Mouse (Mus musculus) myocyte (in vitro differentiated cells): ENCODE measurements around the gene Cracr2a. TPM values are rescaled to one million over a fixed set of nuclear protein-coding genes. Genes with fewer than 3 reads are reported as not detected.

ENCODE experiments used
- H3K27me3 ChIP-seq: one replicate; pipeline ENCODE4 v1.6.1; 2011; ENCODE audit not compliant: control insufficient read depth, insufficient read depth, insufficient read length
- H3K36me3 ChIP-seq: one replicate; pipeline ENCODE4 v1.6.1; 2011; ENCODE audit not compliant: control insufficient read depth, insufficient read depth
- H3K4me2 ChIP-seq: one replicate; pipeline ENCODE4 v1.6.1; 2011; ENCODE audit warnings: low read depth, control low read depth
- H3K4me3 ChIP-seq: one replicate; pipeline ENCODE4 v1.5.1; 2011; ENCODE audit warnings: mild to moderate bottlenecking, control low read depth, moderate library complexity
- H3K79me2 ChIP-seq: one replicate; pipeline ENCODE4 v1.6.1; 2011; ENCODE audit not compliant: control insufficient read depth, insufficient read depth
- H3ac ChIP-seq: one replicate; pipeline ENCODE4 v1.6.1; 2011; ENCODE audit not compliant: control insufficient read depth, insufficient read length
- CEBPB ChIP-seq: IDR thresholded peaks from 2 replicates; pipeline ENCODE4 v1.6.1; 2011; ENCODE audit warnings: mild to moderate bottlenecking, moderate library complexity; ENCODE audit not compliant: poor library complexity, insufficient read depth, severe bottlenecking
- E2F4 ChIP-seq: IDR thresholded peaks from one replicate; pipeline ENCODE4 v1.6.1; 2011; ENCODE audit warnings: mild to moderate bottlenecking, control low read depth, moderate library complexity; ENCODE audit not compliant: insufficient read depth
- MAX ChIP-seq: IDR thresholded peaks from one replicate; pipeline ENCODE4 v1.6.1; 2011; ENCODE audit warnings: low read depth, mild to moderate bottlenecking, control low read depth
- MYOD1 ChIP-seq, 3 experiments: IDR thresholded peaks; one replicate each; pipeline ENCODE4 v1.6.1; 2011; ENCODE audit warnings: control low read depth in 2 of 3, low read depth in 2 of 3, mild to moderate bottlenecking in 2 of 3, moderate library complexity in 1 of 3; ENCODE audit not compliant: insufficient read length in 2 of 3, control insufficient read depth in 1 of 3
- MYOG ChIP-seq, 3 experiments: IDR thresholded peaks; one replicate each; pipeline ENCODE4 v1.6.1; 2011; ENCODE audit warnings: control low read depth in 2 of 3, low read depth in 2 of 3, mild to moderate bottlenecking in 2 of 3; ENCODE audit not compliant: insufficient read length in 2 of 3, control insufficient read depth in 1 of 3, insufficient read depth in 1 of 3
- POLR2A ChIP-seq: IDR thresholded peaks from one replicate; pipeline ENCODE4 v1.6.1; 2011; ENCODE audit warnings: low read depth, mild to moderate bottlenecking, control low read depth, moderate library complexity; ENCODE audit not compliant: insufficient read length
- POLR2AphosphoS2 ChIP-seq: IDR thresholded peaks from one replicate; pipeline ENCODE4 v1.6.1; 2011; ENCODE audit warnings: low read depth, control low read depth; ENCODE audit not compliant: insufficient read length
- REST ChIP-seq: IDR thresholded peaks from one replicate; pipeline ENCODE4 v1.6.1; 2011; ENCODE audit warnings: mild to moderate bottlenecking, control low read depth, moderate library complexity; ENCODE audit not compliant: insufficient read depth, insufficient read length
- SRF ChIP-seq: IDR thresholded peaks from one replicate; pipeline ENCODE4 v1.6.1; 2011; ENCODE audit warnings: low read depth; ENCODE audit not compliant: control insufficient read depth, insufficient read length
- TCF12 ChIP-seq: IDR thresholded peaks from one replicate; pipeline ENCODE4 v1.6.1; 2011; ENCODE audit warnings: mild to moderate bottlenecking, control low read depth; ENCODE audit not compliant: poor library complexity, insufficient read depth, severe bottlenecking
- TCF3 ChIP-seq: IDR thresholded peaks from one replicate; pipeline ENCODE4 v1.6.1; 2011; ENCODE audit warnings: low read depth, control low read depth; ENCODE audit not compliant: insufficient read length
- USF1 ChIP-seq: IDR thresholded peaks from one replicate; pipeline ENCODE4 v1.6.1; 2011; ENCODE audit warnings: low read depth, mild to moderate bottlenecking, control low read depth, moderate library complexity
- polyA plus RNA-seq: library from polyadenylated mRNA; unstranded; fragments of >200 nt; fragmentation: generic; extraction: Trizol; gene quantifications from one replicate; pipeline ENCODE4 v1.2.1, GENCODE M21; 2012; ENCODE audit warnings: missing spikeins

Gene Cracr2a
- polyA plus RNA-seq, 1 experiment, result not detected

GRCm38 (mm10) chr6:127617258-127618025 is 56.3 kb downstream of the Cracr2a start:
- no peaks in the 10 kb centered on the region for H3K79me2 ChIP-seq
- no peak overlapping the region for H3K4me2 ChIP-seq
- H3ac ChIP-seq, result no peak overlapping the region
- H3K4me3 ChIP-seq, result no peak overlapping the region
- TF ChIP-seq USF1 (no peak), SRF (no peak), POLR2A (no peak), MYOG (IDR thresholded peaks at IDR 0.05; ENCODE audit: control insufficient read depth in 1 of 3, insufficient read depth in 1 of 3, insufficient read length in 2 of 3, low read depth in 2 of 3) (no peak), MAX (no peak), REST (no peak), E2F4 (no peak), TCF3 (no peak)
- H3K27me3 ChIP-seq, result no peaks in the 10 kb centered on the region
- no peaks in the 10 kb centered on the region for H3K36me3 ChIP-seq

- Histone ChIP-seq H3K4me3 (no peak overlapping the region), H3K36me3 (no peaks in the 10 kb centered on the region), H3K4me2 (no peak overlapping the region), H3K79me2 (no peaks in the 10 kb centered on the region), H3ac (no peak overlapping the region), H3K27me3 (no peaks in the 10 kb centered on the region)
- TF ChIP-seq MAX, result no peak
- no peak for TF ChIP-seq REST
- no peak for TF ChIP-seq SRF
- TF ChIP-seq MYOD1 (IDR thresholded peaks at IDR 0.05; ENCODE audit: control insufficient read depth in 1 of 3, insufficient read length in 2 of 3, low read depth in 2 of 3), result no peak
- TF ChIP-seq POLR2A, result no peak
- TF ChIP-seq TCF3, result no peak
- no peak for TF ChIP-seq MYOG (IDR thresholded peaks at IDR 0.05; ENCODE audit: control insufficient read depth in 1 of 3, insufficient read depth in 1 of 3, insufficient read length in 2 of 3, low read depth in 2 of 3)
- no peak for TF ChIP-seq POLR2AphosphoS2
- no peak for TF ChIP-seq USF1
- TF ChIP-seq CEBPB, result no peak
- TF ChIP-seq TCF12, result no peak
- TF ChIP-seq E2F4, result no peak
These were observed 57.5 kb downstream of the Cracr2a start for GRCm38 (mm10) chr6:127618686-127619085.

GRCm38 (mm10) chr6:127625135-127625534 is 64.0 kb downstream of the Cracr2a start:
- no peak overlapping the region for H3ac ChIP-seq
- TF ChIP-seq MAX, result no peak
- no peak for TF ChIP-seq TCF12
- TF ChIP-seq MYOD1 (IDR thresholded peaks at IDR 0.05; ENCODE audit: control insufficient read depth in 1 of 3, insufficient read length in 2 of 3, low read depth in 2 of 3), result no peak
- no peak for TF ChIP-seq POLR2A
- no peak for TF ChIP-seq TCF3
- TF ChIP-seq E2F4, result no peak
- no peak for TF ChIP-seq SRF
- TF ChIP-seq CEBPB, result no peak
- H3K4me2 ChIP-seq, result no peak overlapping the region
- H3K4me3 ChIP-seq, result no peak overlapping the region
- H3K79me2 ChIP-seq, result no peaks in the 10 kb centered on the region
- no peaks in the 10 kb centered on the region for H3K36me3 ChIP-seq
- no peaks in the 10 kb centered on the region for H3K27me3 ChIP-seq

GRCm38 (mm10) chr6:127627453-127627852 is 66.3 kb downstream of the Cracr2a start:
- Histone ChIP-seq H3K36me3 (no peaks in the 10 kb centered on the region), H3K4me3 (no peak overlapping the region), H3K4me2 (no peak overlapping the region), H3K27me3 (no peaks in the 10 kb centered on the region), H3K79me2 (no peaks in the 10 kb centered on the region), H3ac (no peak overlapping the region)
- no peak for TF ChIP-seq SRF
- TF ChIP-seq TCF3, result no peak
- no peak for TF ChIP-seq POLR2AphosphoS2
- TF ChIP-seq TCF12, result no peak
- no peak for TF ChIP-seq USF1
- no peak for TF ChIP-seq E2F4
- TF ChIP-seq REST, result no peak
- no peak for TF ChIP-seq MYOG (IDR thresholded peaks at IDR 0.05; ENCODE audit: control insufficient read depth in 1 of 3, insufficient read depth in 1 of 3, insufficient read length in 2 of 3, low read depth in 2 of 3)
- no peak for TF ChIP-seq CEBPB
- TF ChIP-seq MYOD1 (IDR thresholded peaks at IDR 0.05; ENCODE audit: control insufficient read depth in 1 of 3, insufficient read length in 2 of 3, low read depth in 2 of 3), result no peak
- TF ChIP-seq MAX, result no peak
- TF ChIP-seq POLR2A, result no peak

GRCm38 (mm10) chr6:127629249-127629648 is 68.1 kb downstream of the Cracr2a start:
- no peak overlapping the region for H3K4me3 ChIP-seq
- H3K79me2 ChIP-seq, result no peaks in the 10 kb centered on the region
- H3K36me3 ChIP-seq, result no peaks in the 10 kb centered on the region
- no peak overlapping the region for H3K4me2 ChIP-seq
- H3ac ChIP-seq, result no peak overlapping the region
- TF ChIP-seq MYOG (IDR thresholded peaks at IDR 0.05; ENCODE audit: control insufficient read depth in 1 of 3, insufficient read depth in 1 of 3, insufficient read length in 2 of 3, low read depth in 2 of 3), result no peak
- H3K27me3 ChIP-seq, result no peaks in the 10 kb centered on the region
